Mouse (Mus musculus) midbrain, embryonic 15.5 days (tissue): ENCODE results near the gene Cotl1. TPM values are rescaled to one million over a fixed set of nuclear protein-coding genes. Genes with fewer than 3 reads are reported as not detected.

Experiments
- ATAC-seq: fragments of 200-750 bp; cut with Nextera tagmentation; replicated peaks from 2 replicates; pipeline ENCODE4 v1.8.0; 2017; ENCODE audit warnings: moderate TSS enrichment
- H3K27ac ChIP-seq: fragments of 300-500 bp; sonication (generic); 2 replicates; pipeline ENCODE4 v1.5.1; 2015; ENCODE audit warnings: mild to moderate bottlenecking, inconsistent platforms
- H3K27me3 ChIP-seq: fragments of 300-500 bp; sonication (generic); replicated peaks from 2 replicates; pipeline ENCODE4 v1.6.1; 2015; ENCODE audit warnings: inconsistent platforms
- H3K36me3 ChIP-seq: fragments of 300-500 bp; sonication (generic); replicated peaks from 2 replicates; pipeline ENCODE4 v1.6.1; 2015; ENCODE audit warnings: inconsistent platforms
- H3K4me1 ChIP-seq: fragments of 300-500 bp; sonication (generic); 2 replicates; pipeline ENCODE4 v1.6.1; 2015; ENCODE audit warnings: inconsistent platforms
- H3K4me2 ChIP-seq: fragments of 300-500 bp; sonication (generic); 2 replicates; pipeline ENCODE4 v1.6.1; 2015; ENCODE audit warnings: inconsistent platforms, mild to moderate bottlenecking, moderate library complexity
- H3K4me3 ChIP-seq: fragments of 300-500 bp; sonication (generic); 2 replicates; pipeline ENCODE4 v1.5.1; 2015; ENCODE audit warnings: mild to moderate bottlenecking, inconsistent platforms
- H3K9ac ChIP-seq: fragments of 300-500 bp; sonication (generic); 2 replicates; pipeline ENCODE4 v1.6.1; 2015; ENCODE audit warnings: mild to moderate bottlenecking, inconsistent platforms
- H3K9me3 ChIP-seq: fragments of 300-500 bp; sonication (generic); 2 replicates; pipeline ENCODE4 v1.6.1; 2016; ENCODE audit warnings: inconsistent platforms
- WGBS: fragments of 180-500 bp; shearing (Covaris S2); methylation state at CpG from one replicate; pipeline ENCODE4 v1.1.7; 2015; ENCODE audit warnings: mixed read lengths; 5-methylcytosine and 5-hydroxymethylcytosine counted together
- polyA plus RNA-seq: library from polyadenylated mRNA; unstranded; fragments of >200 nt; fragmentation: Nextera tagmentation; extraction: Ambion mirVana; gene quantifications from 2 replicates; pipeline ENCODE4 v1.2.1, GENCODE M21; 2015

The Cotl1 gene
- polyA plus RNA-seq, 1 experiment from 2014 or later = 134 TPM

DNA sequence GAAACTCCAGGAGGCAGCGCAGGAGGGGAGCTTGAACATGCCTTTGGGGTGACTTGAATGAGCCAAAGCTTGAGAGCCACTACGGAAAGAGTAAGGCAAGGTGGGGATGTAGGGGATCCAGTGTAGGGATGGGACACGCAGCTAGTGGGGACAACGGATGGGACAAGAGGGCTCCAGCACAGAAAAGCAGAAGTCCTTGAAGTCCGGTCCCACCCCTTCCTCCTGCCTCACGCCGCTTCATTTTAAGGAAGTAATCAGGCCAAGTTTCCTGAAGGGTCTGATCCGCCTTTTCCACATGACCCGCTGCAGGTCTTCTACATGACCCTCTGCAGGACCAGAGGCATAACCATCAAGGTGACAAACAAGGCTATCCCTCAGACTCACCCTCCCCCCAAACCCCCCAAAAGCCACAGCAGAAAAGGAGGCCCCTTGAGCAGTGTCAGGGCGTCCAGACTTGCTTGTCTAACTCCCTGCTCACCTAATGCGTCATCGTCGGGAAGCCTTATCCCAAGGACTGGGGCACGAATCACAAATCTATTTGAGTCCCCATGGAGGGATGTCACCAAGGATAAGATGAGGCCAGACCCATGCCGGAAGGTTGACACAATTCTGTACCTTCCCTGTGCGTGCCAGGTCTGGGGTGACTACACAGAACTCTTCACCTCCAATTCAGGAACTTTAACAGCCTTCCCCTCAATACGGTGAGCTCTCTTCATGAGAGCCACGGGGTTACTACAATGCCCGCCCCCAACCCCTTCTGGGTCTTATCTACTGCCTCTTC lies 14.2 kb downstream of the Cotl1 start:
- peaks cover 3% of the 10 kb centered on the region; the same call in 1 of the 2 replicates for H3K36me3 ChIP-seq
- H3K27me3 ChIP-seq = no peaks in the 10 kb centered on the region
- 88% methylated on average over 19 of the region's 19 CpGs for WGBS
- H3K9me3 ChIP-seq = no peaks in the 10 kb centered on the region
- no peak overlapping the region for H3K9ac ChIP-seq
- ATAC-seq = no peak
- no peak overlapping the region for H3K27ac ChIP-seq
- H3K4me2 ChIP-seq = no peak overlapping the region
- H3K4me1 ChIP-seq = peaks cover 43% of the 10 kb centered on the region
- no peak overlapping the region for H3K4me3 ChIP-seq

DNA sequence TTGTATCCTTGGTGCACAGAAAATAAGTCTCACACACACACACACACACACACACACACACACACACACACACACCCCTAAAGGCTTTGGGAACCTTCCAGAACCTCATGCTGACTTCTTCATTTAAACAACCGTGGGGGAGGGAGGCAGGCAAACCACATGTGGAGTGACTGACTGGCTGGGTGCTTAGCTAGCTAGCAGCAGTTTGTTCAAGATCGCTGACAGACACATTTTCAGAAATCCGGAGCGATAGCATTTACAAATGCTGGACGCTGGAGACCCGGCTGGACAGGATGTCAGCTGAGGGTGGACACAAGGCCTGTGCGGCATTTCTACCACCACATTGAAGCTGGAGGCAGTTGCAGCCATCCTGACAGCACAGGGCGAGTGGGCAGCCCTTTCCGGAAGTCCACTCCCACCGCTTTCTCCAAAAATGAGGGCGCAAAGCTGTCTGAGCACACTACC lies 15.5 kb downstream of the Cotl1 start:
- H3K4me3 ChIP-seq = no peak overlapping the region
- H3K27me3 ChIP-seq = no peaks in the 10 kb centered on the region
- no peak overlapping the region for H3K27ac ChIP-seq
- ATAC-seq = no peak
- peaks cover 30% of the 10 kb centered on the region for H3K4me1 ChIP-seq
- 80% methylated on average over 11 of the region's 11 CpGs for WGBS
- H3K4me2 ChIP-seq = no peak overlapping the region
- no peaks in the 10 kb centered on the region for H3K9me3 ChIP-seq
- no peak overlapping the region for H3K9ac ChIP-seq
- peaks cover 8% of the 10 kb centered on the region; the same call in 1 of the 2 replicates for H3K36me3 ChIP-seq

DNA sequence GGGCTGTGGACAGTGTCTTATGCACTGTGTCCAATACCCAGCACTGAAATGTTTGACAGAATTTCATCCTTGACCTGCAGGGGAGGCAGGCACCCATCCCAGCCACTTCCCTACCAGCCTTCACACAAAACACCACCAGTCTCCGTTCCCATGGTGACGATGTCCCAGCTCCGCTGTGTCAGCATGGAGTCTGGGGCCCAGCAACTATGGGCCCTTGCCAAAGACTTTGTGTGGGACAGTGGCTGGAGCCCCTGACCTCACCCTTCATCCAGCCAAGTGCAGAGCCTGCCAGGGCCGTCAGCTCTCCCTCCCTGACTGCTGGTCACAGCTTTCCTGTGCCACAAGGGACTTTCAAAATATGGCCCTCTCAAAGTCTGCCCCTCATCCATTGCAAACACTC lies 16.2 kb downstream of the Cotl1 start:
- 0 out of 2 replicates have a peak, but pooled peaks have one; percentile 38 for ATAC-seq

DNA sequence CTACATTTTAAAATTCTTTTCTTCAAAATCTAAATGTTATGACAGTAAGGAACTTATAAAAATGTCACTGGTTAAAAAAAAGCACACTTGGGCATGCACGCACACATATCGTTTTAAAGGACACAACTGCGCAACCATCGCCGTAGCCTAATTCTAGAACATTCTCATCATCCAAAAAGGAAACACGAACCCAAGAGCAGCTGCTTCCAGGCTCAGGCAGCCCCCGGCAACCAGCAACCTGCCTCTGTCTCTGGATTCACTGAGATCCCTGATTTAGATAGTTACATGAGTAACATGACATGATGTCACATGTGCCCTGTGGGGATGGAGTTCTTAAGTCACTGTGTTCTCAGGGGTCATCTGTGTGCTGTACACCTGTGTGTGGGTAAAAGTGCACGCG lies 17.1 kb downstream of the Cotl1 start:
- Histone ChIP-seq H3K4me3 (no peak overlapping the region), H3K4me1 (peaks cover 18% of the 10 kb centered on the region), H3K27me3 (no peaks in the 10 kb centered on the region), H3K27ac (no peak overlapping the region), H3K36me3 (peaks cover 8% of the 10 kb centered on the region; the same call in 1 of the 2 replicates), H3K4me2 (no peak overlapping the region), H3K9ac (no peak overlapping the region), H3K9me3 (no peaks in the 10 kb centered on the region)
- no peak for ATAC-seq
- WGBS = 93% methylated on average over 9 of the region's 9 CpGs

More for the DNA sequence above, 16.2 kb downstream of the Cotl1 start:
- no peak overlapping the region for H3K9ac ChIP-seq
- H3K27ac ChIP-seq = no peak overlapping the region
- 29% methylated on average over 4 of the region's 4 CpGs for WGBS
- no peaks in the 10 kb centered on the region for H3K9me3 ChIP-seq
- H3K36me3 ChIP-seq = peaks cover 8% of the 10 kb centered on the region; the same call in 1 of the 2 replicates
- H3K4me2 ChIP-seq = no peak overlapping the region
- H3K4me3 ChIP-seq = no peak overlapping the region
- no peaks in the 10 kb centered on the region for H3K27me3 ChIP-seq
- H3K4me1 ChIP-seq = peaks cover 23% of the 10 kb centered on the region

DNA sequence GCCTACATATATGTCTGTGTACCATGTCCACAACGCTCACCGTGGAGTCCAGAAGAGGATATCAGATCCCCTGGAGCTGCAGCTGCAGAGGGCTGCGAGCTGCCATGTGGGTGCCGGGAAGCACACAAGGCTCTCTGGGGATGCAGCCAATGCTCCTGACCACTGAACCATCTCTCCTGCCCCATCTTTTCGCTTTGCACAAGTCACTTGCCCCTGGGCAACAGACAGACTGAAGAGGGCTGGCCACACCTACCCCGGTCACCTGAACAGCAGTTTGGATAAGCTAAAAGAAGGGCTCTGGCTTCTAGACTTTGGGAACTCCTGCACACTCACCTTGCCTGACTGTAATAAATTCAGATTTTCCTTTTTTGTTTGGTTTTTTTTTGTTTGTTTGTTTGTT lies 18.7 kb downstream of the Cotl1 start:
- H3K4me1 ChIP-seq = peaks cover 10% of the 10 kb centered on the region
- H3K9me3 ChIP-seq = no peaks in the 10 kb centered on the region
- H3K27ac ChIP-seq = no peak overlapping the region
- no peaks in the 10 kb centered on the region for H3K27me3 ChIP-seq
- no peak overlapping the region for H3K4me3 ChIP-seq
- no peak overlapping the region for H3K4me2 ChIP-seq
- 98% methylated on average over 6 of the region's 6 CpGs for WGBS
- ATAC-seq = no peak
- H3K36me3 ChIP-seq = peaks cover 8% of the 10 kb centered on the region; the same call in 1 of the 2 replicates
- no peak overlapping the region for H3K9ac ChIP-seq

DNA sequence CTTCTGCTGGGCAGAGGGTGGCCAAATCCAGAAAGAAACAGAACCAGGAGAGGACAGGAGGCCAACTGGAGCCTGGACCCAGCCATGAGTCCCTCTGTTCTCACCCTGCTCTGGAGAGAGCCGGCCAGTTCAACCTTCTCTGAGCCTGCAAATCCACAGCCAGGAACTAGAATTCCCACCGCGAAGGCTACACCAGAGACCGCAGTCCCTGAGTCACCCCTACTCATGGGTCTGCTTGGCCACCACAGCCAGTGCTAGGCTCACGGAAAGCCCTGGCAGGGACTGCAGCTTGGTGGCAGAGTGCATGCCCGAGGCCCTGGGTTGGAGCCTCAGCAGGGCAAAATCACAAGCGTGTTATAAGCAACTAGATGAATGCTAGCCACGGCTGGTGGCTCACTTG lies 20.4 kb downstream of the Cotl1 start:
- Histone ChIP-seq H3K9me3 (no peaks in the 10 kb centered on the region), H3K36me3 (peaks cover 8% of the 10 kb centered on the region; the same call in 1 of the 2 replicates), H3K27me3 (no peaks in the 10 kb centered on the region), H3K27ac (no peak overlapping the region), H3K4me2 (no peak overlapping the region), H3K4me3 (no peak overlapping the region), H3K9ac (no peak overlapping the region), H3K4me1 (peaks cover 13% of the 10 kb centered on the region)
- no peak for ATAC-seq
- 93% methylated on average over 8 of the region's 8 CpGs for WGBS

DNA sequence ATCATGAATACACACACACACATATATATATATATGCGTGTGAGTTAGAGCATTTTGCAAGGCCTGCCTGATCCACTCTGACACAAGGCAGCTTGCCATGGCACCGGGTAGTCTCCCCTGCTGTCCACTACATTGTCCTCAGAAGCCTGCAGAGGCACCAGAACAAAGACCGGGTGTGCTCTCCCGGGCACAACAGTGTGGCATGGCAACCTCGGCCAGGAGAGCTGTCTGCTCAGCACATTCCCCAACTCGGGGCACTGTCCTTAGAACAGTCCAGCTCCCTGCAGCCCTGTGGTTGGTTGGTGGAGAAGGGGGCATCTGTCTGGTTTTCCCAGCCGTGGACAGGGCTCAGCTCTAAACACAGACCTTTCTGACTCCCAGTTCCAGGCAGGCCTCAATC lies 21.0 kb downstream of the Cotl1 start:
- Histone ChIP-seq H3K4me1 (peaks cover 13% of the 10 kb centered on the region), H3K27me3 (no peaks in the 10 kb centered on the region), H3K9me3 (no peaks in the 10 kb centered on the region), H3K4me2 (no peak overlapping the region), H3K36me3 (peaks cover 8% of the 10 kb centered on the region; the same call in 1 of the 2 replicates), H3K4me3 (no peak overlapping the region), H3K9ac (no peak overlapping the region), H3K27ac (no peak overlapping the region)
- ATAC-seq = no peak
- WGBS = 59% methylated on average over 7 of the region's 7 CpGs

DNA sequence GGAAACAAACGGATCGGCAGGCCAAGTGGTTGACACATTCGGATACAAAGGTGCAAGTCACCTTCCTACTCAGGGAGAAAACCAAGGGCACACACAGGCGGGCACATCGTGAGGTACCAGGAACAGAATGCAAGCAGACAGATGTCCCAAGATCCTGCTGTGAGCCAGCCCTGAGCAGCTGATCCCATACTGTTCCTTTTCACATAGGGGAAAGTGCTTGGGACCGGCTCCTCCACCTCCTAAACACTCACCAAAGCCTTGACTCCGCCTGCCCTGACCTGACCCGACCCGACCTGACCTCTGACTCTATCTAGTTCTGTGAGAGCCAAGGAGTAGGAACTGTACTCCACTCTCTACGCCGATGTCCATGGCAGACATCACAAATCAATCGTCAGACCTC lies 22.9 kb downstream of the Cotl1 start:
- no peak overlapping the region for H3K27ac ChIP-seq
- no peaks in the 10 kb centered on the region for H3K9me3 ChIP-seq
- no peak overlapping the region for H3K9ac ChIP-seq
- peaks cover 8% of the 10 kb centered on the region; the same call in 1 of the 2 replicates for H3K36me3 ChIP-seq
- H3K27me3 ChIP-seq = no peaks in the 10 kb centered on the region
- no peak overlapping the region for H3K4me2 ChIP-seq
- no peak for ATAC-seq
- peaks cover 17% of the 10 kb centered on the region; the same call in 1 of the 2 replicates for H3K4me1 ChIP-seq
- H3K4me3 ChIP-seq = no peak overlapping the region
- WGBS = 37% methylated on average over 12 of the region's 12 CpGs

DNA sequence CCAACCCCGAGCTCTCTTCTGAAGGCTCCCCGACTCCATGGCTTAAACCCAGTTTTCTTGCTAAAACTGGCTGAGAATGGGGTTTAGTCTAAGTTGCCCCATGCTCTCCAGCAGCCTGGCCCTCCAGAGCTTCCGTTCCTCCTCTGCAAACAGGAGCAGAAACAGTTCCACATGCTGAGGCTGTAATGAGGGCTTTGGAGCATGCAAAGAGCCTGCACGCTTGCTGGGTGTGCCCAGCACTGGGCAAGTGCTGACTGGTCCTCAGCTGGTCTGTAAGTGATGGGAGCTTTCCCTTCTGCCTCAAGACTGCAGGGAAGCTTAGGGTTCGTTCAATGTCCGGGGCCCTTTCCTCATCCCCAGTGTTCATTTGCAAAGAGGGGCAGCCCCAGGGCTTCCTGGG lies 24.1 kb downstream of the Cotl1 start:
- Histone ChIP-seq H3K4me3 (no peak overlapping the region), H3K27ac (no peak overlapping the region), H3K4me1 (peaks cover 29% of the 10 kb centered on the region), H3K9ac (no peak overlapping the region), H3K9me3 (no peaks in the 10 kb centered on the region), H3K36me3 (peaks cover 6% of the 10 kb centered on the region; the same call in 1 of the 2 replicates), H3K27me3 (no peaks in the 10 kb centered on the region), H3K4me2 (no peak overlapping the region)
- whole genome bisulfite sequencing = 76% methylated on average over 6 of the region's 6 CpGs
- ATAC-seq = no peak

DNA sequence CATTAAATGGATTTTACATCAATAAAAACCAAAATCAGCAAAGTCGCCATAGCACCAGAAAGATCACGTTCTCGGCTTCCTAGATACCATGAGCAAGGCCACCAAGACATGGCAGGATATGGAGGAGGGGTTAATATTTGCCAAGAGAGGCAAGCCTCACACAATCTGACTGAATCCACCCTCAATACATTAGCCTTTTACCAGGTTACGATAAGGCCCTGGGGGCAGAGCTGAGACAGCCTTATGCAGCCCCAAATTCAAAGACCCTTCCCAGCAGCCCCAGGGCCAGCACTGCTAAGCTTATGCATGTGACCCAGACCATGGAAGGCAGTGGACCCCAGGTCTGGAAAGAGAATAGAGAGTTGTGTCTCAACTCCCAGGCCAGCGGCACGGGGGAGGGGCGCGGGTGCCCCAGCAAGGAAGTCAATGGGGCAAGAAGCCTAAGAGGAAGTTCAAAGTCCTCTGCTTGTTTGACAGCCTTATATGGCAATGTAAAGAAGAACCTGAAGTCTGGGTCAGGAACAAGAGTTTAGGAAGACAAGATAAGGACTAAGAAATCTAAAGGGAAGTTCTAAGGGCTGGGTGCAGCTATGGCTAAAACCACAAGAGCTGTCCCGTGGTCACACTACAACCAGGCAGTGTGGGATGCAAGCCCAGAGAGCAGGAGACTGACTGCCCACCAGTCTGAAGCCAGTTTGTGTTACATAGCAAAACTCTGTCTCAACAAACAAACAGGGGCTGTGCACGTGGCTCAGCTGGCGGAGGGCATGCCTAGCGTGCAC lies 27.5 kb downstream of the Cotl1 start:
- Histone ChIP-seq H3K36me3 (no peaks in the 10 kb centered on the region), H3K27me3 (no peaks in the 10 kb centered on the region), H3K4me1 (peaks cover 39% of the 10 kb centered on the region), H3K9me3 (no peaks in the 10 kb centered on the region), H3K4me3 (no peak overlapping the region), H3K4me2 (no peak overlapping the region), H3K27ac (no peak overlapping the region), H3K9ac (no peak overlapping the region)
- ATAC-seq = no peak
- WGBS = 73% methylated on average over 12 of the region's 12 CpGs

DNA sequence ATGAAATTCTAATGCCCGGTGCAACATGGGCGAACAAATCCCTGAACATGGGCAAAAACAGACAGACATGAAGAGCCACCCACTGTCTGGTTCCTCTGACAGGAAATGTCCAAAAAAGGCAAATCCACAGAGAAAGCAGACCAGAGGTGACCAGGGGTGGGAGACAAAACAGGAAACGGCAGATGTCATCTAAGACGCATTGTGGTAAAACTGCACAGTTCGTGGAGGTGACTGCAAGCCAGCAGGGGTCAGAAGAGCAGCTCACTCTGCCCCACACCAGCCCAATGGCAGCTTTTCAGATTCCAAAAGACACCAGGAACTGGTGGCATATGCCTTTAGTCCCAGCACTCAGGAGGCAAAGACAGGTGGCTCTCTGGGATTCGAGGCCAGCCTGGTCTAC lies 28.4 kb downstream of the Cotl1 start:
- Histone ChIP-seq H3K4me1 (peaks cover 40% of the 10 kb centered on the region), H3K9ac (no peak overlapping the region), H3K27ac (no peak overlapping the region), H3K36me3 (no peaks in the 10 kb centered on the region), H3K4me3 (no peak overlapping the region), H3K4me2 (no peak overlapping the region), H3K27me3 (no peaks in the 10 kb centered on the region), H3K9me3 (no peaks in the 10 kb centered on the region)
- no peak for ATAC-seq
- WGBS = 62% methylated on average over 6 of the region's 6 CpGs

DNA sequence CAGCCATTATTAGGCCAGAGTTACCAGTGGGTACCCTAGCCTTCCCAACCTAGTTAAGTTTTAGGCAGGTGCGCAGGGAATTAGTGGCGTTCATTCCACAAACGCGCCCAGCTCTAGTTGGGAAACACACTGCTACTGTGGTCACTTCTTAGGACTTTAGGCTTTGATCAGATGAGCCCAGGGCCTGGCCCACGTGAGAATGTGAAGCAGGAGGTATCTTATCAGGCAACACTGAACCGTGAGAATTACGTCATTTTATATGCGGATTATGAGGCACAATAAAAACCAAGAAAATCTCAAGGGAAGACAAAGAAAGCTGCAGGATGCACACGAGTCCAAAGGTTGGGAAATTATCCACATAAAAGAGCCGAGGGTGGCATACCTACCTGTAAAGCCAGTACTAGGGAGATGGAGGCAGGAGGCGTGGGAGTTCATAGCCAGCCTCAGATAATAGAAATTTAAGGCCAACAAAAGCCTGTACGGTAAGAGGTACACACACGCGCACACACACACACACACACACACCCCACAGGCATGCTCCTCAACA lies 29.3 kb downstream of the Cotl1 start:
- Histone ChIP-seq H3K36me3 (no peaks in the 10 kb centered on the region), H3K4me3 (no peak overlapping the region), H3K9me3 (no peaks in the 10 kb centered on the region), H3K27me3 (no peaks in the 10 kb centered on the region), H3K4me2 (no peak overlapping the region), H3K4me1 (peaks cover 42% of the 10 kb centered on the region), H3K27ac (no peak overlapping the region), H3K9ac (no peak overlapping the region)
- no peak for ATAC-seq
- 70% methylated on average over 14 of the region's 14 CpGs for WGBS
